Mouse (Mus musculus): ENCODE results near the gene Aars2. TPM values are rescaled to one million over a fixed set of nuclear protein-coding genes. Genes with fewer than 3 reads are reported as not detected.

The Aars2 gene
- polyA plus RNA-seq, 1 experiment from 2014 or later: 22.8 TPM

- peaks cover 52% of the 10 kb centered on the region for H3K4me1 ChIP-seq
- H3K4me3 ChIP-seq (replicated peaks): peak overlapping the region; percentile 23
- H3K27me3 ChIP-seq: peaks cover 78% of the 10 kb centered on the region
- H3K27ac ChIP-seq: no peak overlapping the region
- H3K9me3 ChIP-seq: no peaks in the 10 kb centered on the region
- peak overlapping the region; percentile 39 for H3K4me2 ChIP-seq
- peaks cover 25% of the 10 kb centered on the region for H3K36me3 ChIP-seq (replicated peaks)
- no peak for ATAC-seq (ENCODE audit: low FRiP score)
- WGBS: 6% methylated on average over 74 of the region's 74 CpGs
- peak overlapping the region; percentile 29; the same call in 1 of the 2 replicates for H3K9ac ChIP-seq
Measured at GRCm38 (mm10) chr17:45545278-45545961, 38.8 kb downstream of the Aars2 start.

- no peak for ATAC-seq (ENCODE audit: low FRiP score)
- H3K9me3 ChIP-seq: no peaks in the 10 kb centered on the region
- 73% methylated on average over 16 of the region's 16 CpGs for WGBS
- no peak overlapping the region for H3K4me3 ChIP-seq (replicated peaks)
- H3K9ac ChIP-seq: no peak overlapping the region
- H3K4me1 ChIP-seq: peaks cover 65% of the 10 kb centered on the region
- H3K27me3 ChIP-seq: peaks cover 75% of the 10 kb centered on the region
- H3K4me2 ChIP-seq: no peak overlapping the region
- H3K27ac ChIP-seq: no peak overlapping the region
- H3K36me3 ChIP-seq (replicated peaks): peaks cover 25% of the 10 kb centered on the region
Measured at GRCm38 (mm10) chr17:45546941-45547340, 40.3 kb downstream of the Aars2 start.

- H3K4me3 ChIP-seq (replicated peaks): peak overlapping the region; percentile 84; the same call in 1 of the 2 replicates
- 0 out of 2 replicates have a peak overlapping the region, but pooled peaks have one; percentile 94 for H3K9ac ChIP-seq
- 72% methylated on average over 5 of the region's 5 CpGs for WGBS
- ATAC-seq (ENCODE audit: low FRiP score): no peak
- peaks cover 25% of the 10 kb centered on the region for H3K36me3 ChIP-seq (replicated peaks)
- H3K4me1 ChIP-seq: peaks cover 68% of the 10 kb centered on the region
- H3K27me3 ChIP-seq: peaks cover 69% of the 10 kb centered on the region
- peak overlapping the region; percentile 72 for H3K4me2 ChIP-seq
- H3K27ac ChIP-seq: no peak overlapping the region
- H3K9me3 ChIP-seq: no peaks in the 10 kb centered on the region
Measured at GRCm38 (mm10) chr17:45547461-45548190, 41.0 kb downstream of the Aars2 start.

GRCm38 (mm10) chr17:45548541-45549512 lies 42.2 kb downstream of the Aars2 start:
- peak; percentile 65 for ATAC-seq (ENCODE audit: low FRiP score)
- Histone ChIP-seq H3K36me3 (replicated peaks) (peaks cover 25% of the 10 kb centered on the region), H3K4me3 (replicated peaks) (peak overlapping the region; percentile 84), H3K9ac (peak overlapping the region; percentile 94), H3K4me2 (peak overlapping the region; percentile 72), H3K27me3 (peaks cover 67% of the 10 kb centered on the region), H3K9me3 (no peaks in the 10 kb centered on the region), H3K27ac (peak overlapping the region; percentile 90), H3K4me1 (peaks cover 61% of the 10 kb centered on the region)
- 7% methylated on average over 24 of the region's 68 CpGs for WGBS

GRCm38 (mm10) chr17:45549617-45550181 lies 43.1 kb downstream of the Aars2 start, which contains the start of gene Tmem151b:
Tmem151b (minus strand) TSS chr17:45549677.
- Histone ChIP-seq H3K9ac (peak within 1 kb of the TSS; percentile 94), H3K4me1 (peaks cover 53% of the 10 kb centered on the region), H3K27me3 (peaks cover 68% of the 10 kb centered on the region), H3K9me3 (no peaks in the 10 kb centered on the region), H3K4me2 (peak within 1 kb of the TSS; percentile 72), H3K4me3 (replicated peaks) (peak within 1 kb of the TSS; percentile 84), H3K36me3 (replicated peaks) (peaks cover 21% of the 10 kb centered on the region), H3K27ac (peak within 1 kb of the TSS; percentile 90)
- peak; percentile 54 for ATAC-seq (ENCODE audit: low FRiP score)
- WGBS: 0% methylated on average over 11 of the region's 29 CpGs

GRCm38 (mm10) chr17:45550253-45550652 lies 43.6 kb downstream of the Aars2 start:
- H3K27me3 ChIP-seq: peaks cover 62% of the 10 kb centered on the region
- H3K9me3 ChIP-seq: no peaks in the 10 kb centered on the region
- ATAC-seq (ENCODE audit: low FRiP score): no peak
- H3K36me3 ChIP-seq (replicated peaks): peaks cover 15% of the 10 kb centered on the region; the same call in 1 of the 2 replicates
- H3K4me2 ChIP-seq: peak overlapping the region; percentile 72
- peaks cover 52% of the 10 kb centered on the region for H3K4me1 ChIP-seq
- peak overlapping the region; percentile 84; the same call in 1 of the 2 replicates for H3K4me3 ChIP-seq (replicated peaks)
- WGBS: 31% methylated on average over 5 of the region's 5 CpGs
- peak overlapping the region; percentile 90; the same call in 1 of the 2 replicates for H3K27ac ChIP-seq
- H3K9ac ChIP-seq: peak overlapping the region; percentile 94

GRCm38 (mm10) chr17:45551249-45551796 lies 44.7 kb downstream of the Aars2 start:
- peaks cover 7% of the 10 kb centered on the region; the same call in 1 of the 2 replicates for H3K36me3 ChIP-seq (replicated peaks)
- no peak for ATAC-seq (ENCODE audit: low FRiP score)
- no peak overlapping the region for H3K4me2 ChIP-seq
- WGBS: 52% methylated on average over 7 of the region's 7 CpGs
- H3K27me3 ChIP-seq: peaks cover 56% of the 10 kb centered on the region
- no peak overlapping the region for H3K4me3 ChIP-seq (replicated peaks)
- H3K9me3 ChIP-seq: no peaks in the 10 kb centered on the region
- H3K9ac ChIP-seq: no peak overlapping the region
- peaks cover 50% of the 10 kb centered on the region for H3K4me1 ChIP-seq
- 0 out of 2 replicates have a peak overlapping the region, but pooled peaks have one; percentile 14 for H3K27ac ChIP-seq

GRCm38 (mm10) chr17:45551816-45552451 lies 45.3 kb downstream of the Aars2 start:
- no peak overlapping the region for H3K4me2 ChIP-seq
- ATAC-seq (ENCODE audit: low FRiP score): 0 out of 2 replicates have a peak, but pooled peaks have one; percentile 12
- peaks cover 56% of the 10 kb centered on the region for H3K27me3 ChIP-seq
- H3K9ac ChIP-seq: no peak overlapping the region
- peaks cover 56% of the 10 kb centered on the region for H3K4me1 ChIP-seq
- no peak overlapping the region; the same call in 1 of the 2 replicates for H3K27ac ChIP-seq
- H3K9me3 ChIP-seq: no peaks in the 10 kb centered on the region
- H3K36me3 ChIP-seq (replicated peaks): peaks cover under 1% of the 10 kb centered on the region; the same call in 1 of the 2 replicates
- H3K4me3 ChIP-seq (replicated peaks): no peak overlapping the region
- 2% methylated on average over 8 of the region's 8 CpGs for WGBS

- no peak overlapping the region for H3K27ac ChIP-seq
- no peaks in the 10 kb centered on the region for H3K9me3 ChIP-seq
- H3K4me2 ChIP-seq: no peak overlapping the region
- no peak overlapping the region for H3K9ac ChIP-seq
- H3K36me3 ChIP-seq (replicated peaks): no peaks in the 10 kb centered on the region
- ATAC-seq (ENCODE audit: low FRiP score): no peak
- 91% methylated on average over 3 of the region's 3 CpGs for WGBS
- peaks cover 54% of the 10 kb centered on the region for H3K4me1 ChIP-seq
- H3K27me3 ChIP-seq: peaks cover 56% of the 10 kb centered on the region
- no peak overlapping the region for H3K4me3 ChIP-seq (replicated peaks)
Measured at GRCm38 (mm10) chr17:45553065-45553464, 46.4 kb downstream of the Aars2 start.

GRCm38 (mm10) chr17:45554420-45554819 lies 47.8 kb downstream of the Aars2 start:
- peaks cover 46% of the 10 kb centered on the region for H3K4me1 ChIP-seq

More at GRCm38 (mm10) chr17:45554420-45554819, 47.8 kb downstream of the Aars2 start:
- Histone ChIP-seq H3K9me3 (no peaks in the 10 kb centered on the region), H3K27ac (no peak overlapping the region), H3K4me2 (no peak overlapping the region), H3K27me3 (peaks cover 51% of the 10 kb centered on the region), H3K36me3 (replicated peaks) (no peaks in the 10 kb centered on the region), H3K4me3 (replicated peaks) (no peak overlapping the region), H3K9ac (no peak overlapping the region)
- 41% methylated on average over 1 of the region's 1 CpGs for WGBS
- ATAC-seq (ENCODE audit: low FRiP score): no peak
